ENCODE assay signal across 7 mouse cellular contexts in the genomic region with DNA sequence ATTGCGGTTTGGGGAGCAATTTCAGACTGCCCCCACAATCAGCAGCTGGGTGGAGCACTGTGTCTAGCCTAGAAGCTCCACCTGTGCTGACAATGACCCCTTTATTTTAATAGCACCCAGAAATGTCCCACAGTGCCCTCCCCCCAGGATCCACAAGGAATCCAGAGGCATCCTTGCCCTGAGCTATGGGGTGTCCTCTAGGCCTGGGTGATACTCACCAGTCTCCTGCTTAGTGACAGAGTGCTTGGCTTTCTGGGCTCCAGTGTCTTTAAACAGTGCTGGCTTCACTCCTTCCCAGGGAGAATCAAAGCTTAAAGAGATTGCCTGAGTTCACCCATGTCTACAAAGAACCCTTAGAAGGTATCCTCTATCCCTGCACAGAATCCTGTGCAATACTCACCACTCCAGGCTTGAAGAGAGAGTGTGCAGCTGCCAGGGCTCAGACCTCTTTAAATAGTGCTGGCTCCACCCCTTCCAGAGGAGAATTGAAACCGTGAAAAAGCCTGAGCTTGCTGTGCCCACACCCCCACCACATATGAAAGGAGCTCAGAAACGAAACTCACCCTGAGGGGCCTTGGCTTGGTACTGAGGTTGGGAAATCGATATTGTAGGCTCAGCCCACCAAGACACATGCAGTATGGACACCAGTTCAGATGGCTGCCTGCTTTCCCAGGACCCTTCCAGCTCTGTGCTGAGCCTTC. TPM values are rescaled to one million over a fixed set of nuclear protein-coding genes. Genes with fewer than 3 reads are reported as not detected.
DNase-seq lines count a peak whose midpoint lies in the region; ATAC-seq and TF ChIP-seq lines count a peak whose summit lies in the region.

A gene (minus strand): TSS at position 427 of the 701 bp plus-strand sequence.

- H3K9ac ChIP-seq in liver, embryonic 13.5 days: no peak within 1 kb of the TSS

- no peak for TF ChIP-seq CTCF in spleen, adult 2 months (IDR thresholded peaks at IDR 0.05; ENCODE audit: extremely low read depth, insufficient read depth, insufficient read length, insufficient replicate concordance)

- H3K4me3 ChIP-seq in spleen, adult 2 months (ENCODE audit: extremely low read depth, insufficient read depth, insufficient read length): peak within 1 kb of the TSS; percentile 43
- H3K4me3 ChIP-seq in embryonic facial prominence, embryonic 10.5 days: no peak within 1 kb of the TSS
- no peak within 1 kb of the TSS for H3K4me3 ChIP-seq in liver, embryonic 13.5 days (replicated peaks)

- 11% methylated on average over 4 of the region's 4 CpGs for WGBS in spleen, adult 2 months
- WGBS in embryonic facial prominence, embryonic 10.5 days: 24% methylated on average over 4 of the region's 4 CpGs
- 18% methylated on average over 4 of the region's 4 CpGs for WGBS in liver, embryonic 13.5 days (ENCODE audit: insufficient replicate concordance)

- no peaks in the 10 kb centered on the region for H3K36me3 ChIP-seq in spleen, adult 2 months (ENCODE audit: control insufficient read depth, insufficient read depth, low read length)
- H3K36me3 ChIP-seq in embryonic facial prominence, embryonic 10.5 days (replicated peaks): no peaks in the 10 kb centered on the region
- no peaks in the 10 kb centered on the region for H3K36me3 ChIP-seq in liver, embryonic 13.5 days

- intact Hi-C loops in left cerebral cortex, postnatal 4 days (cut with DNase I): no loop called here

- no peaks in the 10 kb centered on the region for H3K27me3 ChIP-seq in spleen, adult 2 months (ENCODE audit: control insufficient read depth, insufficient read depth, low read length)
- H3K27me3 ChIP-seq in embryonic facial prominence, embryonic 10.5 days (replicated peaks; ENCODE audit: low read depth, poor library complexity, severe bottlenecking): no peaks in the 10 kb centered on the region
- no peaks in the 10 kb centered on the region for H3K27me3 ChIP-seq in liver, embryonic 13.5 days

- no peak for TF ChIP-seq POLR2A in spleen, adult 2 months (IDR thresholded peaks at IDR 0.05; ENCODE audit: low read depth, low read length)

- H3K27ac ChIP-seq in spleen, adult 2 months (ENCODE audit: insufficient read depth, low read length): peak within 1 kb of the TSS; percentile 53
- H3K27ac ChIP-seq in embryonic facial prominence, embryonic 10.5 days (replicated peaks): no peak within 1 kb of the TSS
- no peak within 1 kb of the TSS for H3K27ac ChIP-seq in liver, embryonic 13.5 days

- no peaks in the 10 kb centered on the region for H3K9me3 ChIP-seq in embryonic facial prominence, embryonic 10.5 days
- no peaks in the 10 kb centered on the region for H3K9me3 ChIP-seq in liver, embryonic 13.5 days (replicated peaks)

- 0 out of 2 replicates have a peak within 1 kb of the TSS, but pooled peaks have one; percentile 14 for H3K4me2 ChIP-seq in liver, embryonic 13.5 days

- peaks cover 30% of the 10 kb centered on the region; the same call in 1 of the 2 replicates for H3K4me1 ChIP-seq in spleen, adult 2 months (ENCODE audit: control insufficient read depth, insufficient read depth, insufficient read length)
- peaks cover 15% of the 10 kb centered on the region for H3K4me1 ChIP-seq in embryonic facial prominence, embryonic 10.5 days
- H3K4me1 ChIP-seq in liver, embryonic 13.5 days (replicated peaks): no peaks in the 10 kb centered on the region

- ATAC-seq in liver, embryonic 13.5 days (ENCODE audit: low read depth): peak; percentile 31; the same call in 1 of the 2 replicates

- peak; percentile 22 to 30 for DNase-seq in spleen, adult 2 months (ENCODE audit: low read depth in 1 of 2, low spot score in 2 of 2)
- no peak for DNase-seq in spleen, adult 12 weeks (ENCODE audit: low spot score)
- DNase-seq in embryonic facial prominence, embryonic 10.5 days (ENCODE audit: low spot score): peak; percentile 25
- no peak for DNase-seq in liver, embryonic 13.5 days
- peak; percentile 23 for DNase-seq in thymus, postnatal 14 days
- no peak for DNase-seq in right cerebral cortex, adult 18-20 months
- DNase-seq in left cerebral cortex, postnatal 4 days: no peak

RNA-seq across cellular contexts. Expression of the gene that starts here (rescaled TPM):
- 4.2 and 4.4 TPM in 2 replicates for polyA plus RNA-seq in spleen, adult 2 months (2012; rRNA removed)
- not detected in 2 replicates for polyA plus RNA-seq in embryonic facial prominence, embryonic 10.5 days (2016; fragmentation: Nextera tagmentation; extraction: Ambion mirVana)
- 0.25 and 0.67 TPM in 2 replicates for polyA plus RNA-seq in liver, embryonic 13.5 days (2015; fragmentation: Nextera tagmentation; extraction: Ambion mirVana)
- 1 to 10 TPM in 1 of 2 experiments, under 1 TPM in 1; 0.38 to 2.2 TPM for total RNA-seq in left cerebral cortex, postnatal 4 days (2021)

Comparison
In these comparisons a context has a peak if more than half of its experiments do, and no peak if none do; other contexts are left out.
1. DNase-seq: peak in spleen, adult 2 months (2 of 2) and thymus, postnatal 14 days (single experiment); none in spleen, adult 12 weeks (single experiment), liver, embryonic 13.5 days (single experiment), right cerebral cortex, adult 18-20 months (single experiment) and left cerebral cortex, postnatal 4 days (single experiment).
2. Peak in DNase-seq in embryonic facial prominence, embryonic 10.5 days; RNA of the gene not detected or under 1 TPM.
3. Peak in ATAC-seq and H3K4me2 ChIP-seq in liver, embryonic 13.5 days; RNA of the gene not detected or under 1 TPM.